Mouse (Mus musculus): ENCODE results near the gene Atf6b.

Atf6b gene

DNA sequence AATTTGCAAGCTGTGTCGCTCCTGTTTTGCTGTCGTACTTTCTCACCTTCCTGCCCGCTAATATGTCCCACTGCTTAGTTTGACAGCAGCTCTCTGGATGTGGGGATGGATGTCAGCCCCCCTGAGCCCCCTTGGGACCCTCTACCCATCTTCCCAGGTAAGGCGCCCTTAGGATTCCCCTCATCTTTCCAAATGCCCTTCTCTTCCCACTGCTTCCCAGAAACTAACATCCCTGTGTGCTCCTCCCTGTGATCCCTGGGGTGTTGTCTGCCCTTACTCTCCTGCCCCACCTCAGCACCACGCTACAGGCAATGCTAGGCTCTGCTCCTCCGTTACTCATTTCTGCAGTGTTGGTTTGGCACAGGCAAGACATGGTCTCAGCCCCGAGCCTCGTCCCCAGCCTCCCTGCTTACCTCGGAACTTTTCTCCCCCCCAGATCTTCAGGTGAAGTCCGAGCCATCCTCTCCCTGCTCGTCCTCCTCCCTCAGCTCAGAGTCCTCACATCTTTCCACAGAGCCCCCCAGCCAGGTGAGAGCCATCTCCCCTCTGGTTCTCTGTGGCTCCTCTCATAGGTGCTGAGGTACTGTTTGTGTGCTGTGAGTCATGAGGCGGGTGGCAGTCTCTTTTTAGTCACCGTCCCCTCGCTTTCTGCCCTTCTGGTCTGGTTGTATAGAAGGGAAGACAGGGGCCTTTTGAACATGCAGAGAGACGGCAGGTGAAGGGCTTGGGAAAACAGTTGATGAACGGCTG, 1.4 kb downstream of the Atf6b start:
- no peak for DNase-seq (ENCODE audit: low spot score)

DNA sequence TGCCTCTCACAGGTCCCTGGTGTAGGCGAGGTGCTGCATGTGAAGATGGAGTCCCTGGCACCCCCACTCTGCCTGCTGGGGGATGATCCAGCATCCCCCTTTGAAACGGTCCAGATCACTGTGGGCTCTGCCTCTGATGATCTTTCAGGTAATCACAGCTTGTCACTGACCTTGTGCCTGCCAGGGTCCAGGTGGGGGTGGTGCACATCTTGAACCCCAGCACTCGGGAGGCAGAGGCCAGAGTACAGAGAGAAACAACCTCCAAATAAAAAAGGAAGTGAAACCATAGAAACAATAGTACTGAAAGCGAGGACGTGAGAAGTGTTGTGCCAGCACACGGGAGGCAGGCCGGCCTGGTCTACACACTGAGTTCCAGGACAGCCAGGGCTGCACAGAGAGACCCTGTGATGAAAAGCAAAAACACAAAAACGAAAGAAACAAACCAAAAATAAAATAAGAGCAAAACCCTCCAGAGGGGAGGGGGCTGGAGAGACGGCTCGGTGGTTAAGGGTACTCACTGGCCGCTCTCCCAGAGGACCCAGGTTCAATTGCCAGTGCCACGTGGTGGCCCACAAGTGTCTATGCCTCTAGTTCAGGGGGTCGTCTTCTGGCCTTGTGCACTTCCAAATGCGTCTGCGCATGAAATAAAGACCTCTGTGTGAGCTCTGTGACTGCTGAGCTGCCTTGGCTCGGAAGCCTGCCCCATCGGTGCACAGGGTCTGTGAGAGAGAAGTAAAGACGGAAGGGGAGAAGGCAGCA, 2.3 kb downstream of the Atf6b start:
- no peak for DNase-seq (ENCODE audit: low spot score)

DNA sequence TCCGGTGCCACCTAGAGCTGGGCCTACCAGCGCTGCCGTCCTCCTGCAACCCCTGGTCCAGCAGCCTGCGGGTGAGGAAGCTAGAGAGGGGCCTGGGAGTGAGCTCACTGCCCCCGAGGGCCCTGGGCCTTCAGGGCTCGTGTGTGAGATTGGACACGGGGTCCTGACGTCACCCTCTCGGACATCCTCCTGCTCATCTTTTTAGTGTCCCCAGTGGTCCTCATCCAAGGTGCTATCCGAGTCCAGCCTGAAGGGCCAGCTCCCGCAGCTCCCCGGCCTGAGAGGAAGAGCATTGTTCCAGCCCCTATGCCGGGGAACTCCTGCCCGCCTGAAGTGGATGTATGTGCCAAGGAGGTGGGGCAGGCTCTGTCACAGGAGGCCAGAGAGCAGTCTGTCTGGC, 3.8 kb downstream of the Atf6b start:
- DNase-seq (ENCODE audit: low spot score) = no peak

DNA sequence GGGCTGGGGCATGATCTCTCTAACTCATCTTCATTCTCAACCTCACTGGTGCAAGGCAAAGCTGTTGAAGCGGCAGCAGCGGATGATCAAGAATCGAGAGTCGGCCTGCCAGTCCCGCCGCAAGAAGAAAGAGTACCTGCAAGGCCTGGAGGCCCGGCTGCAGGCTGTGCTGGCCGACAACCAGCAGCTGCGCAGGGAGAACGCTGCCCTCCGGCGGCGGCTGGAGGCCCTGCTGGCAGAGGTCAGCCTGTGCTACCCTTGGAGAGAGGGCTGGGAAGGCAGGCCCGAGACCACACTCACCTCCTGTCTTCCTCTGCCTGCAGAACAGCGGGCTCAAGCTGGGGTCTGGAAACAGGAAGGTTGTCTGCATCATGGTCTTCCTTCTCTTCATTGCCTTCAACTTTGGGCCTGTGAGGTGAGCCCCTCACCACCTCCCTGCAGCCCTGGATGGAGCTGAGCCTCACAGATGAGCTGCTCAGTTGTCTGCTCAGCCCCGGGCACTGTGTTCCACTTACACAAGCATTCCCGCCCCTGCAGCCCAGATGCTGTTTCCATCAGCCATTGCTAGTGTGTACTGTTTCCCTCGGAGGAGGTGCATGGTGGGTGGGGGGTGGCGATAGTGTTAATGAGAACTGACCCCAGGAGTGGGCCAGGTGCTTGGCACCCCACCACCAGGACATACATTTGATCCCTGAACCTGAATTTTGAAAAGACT, 4.7 kb downstream of the Atf6b start:
- no peak for DNase-seq (ENCODE audit: low spot score)

DNA sequence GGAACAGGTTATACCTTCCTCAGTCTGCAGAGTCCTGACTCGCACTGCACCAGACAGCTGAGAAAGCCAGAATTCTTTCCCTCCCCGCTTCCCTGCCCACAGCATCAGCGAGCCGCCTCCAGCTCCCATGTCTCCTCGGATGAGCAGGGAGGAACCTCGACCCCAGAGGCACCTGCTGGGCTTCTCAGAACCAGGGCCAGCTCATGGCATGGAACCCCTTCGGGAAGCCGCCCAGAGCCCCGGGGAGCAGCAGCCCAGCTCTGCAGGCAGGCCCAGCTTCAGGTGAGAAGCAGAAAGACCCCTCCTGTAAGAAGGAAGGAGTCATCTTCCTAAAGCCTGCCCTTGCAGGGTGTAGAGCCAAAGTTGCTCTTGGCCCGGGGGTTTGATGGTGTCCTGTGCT, 5.6 kb downstream of the Atf6b start:
- no peak for DNase-seq (ENCODE audit: low spot score)

DNA sequence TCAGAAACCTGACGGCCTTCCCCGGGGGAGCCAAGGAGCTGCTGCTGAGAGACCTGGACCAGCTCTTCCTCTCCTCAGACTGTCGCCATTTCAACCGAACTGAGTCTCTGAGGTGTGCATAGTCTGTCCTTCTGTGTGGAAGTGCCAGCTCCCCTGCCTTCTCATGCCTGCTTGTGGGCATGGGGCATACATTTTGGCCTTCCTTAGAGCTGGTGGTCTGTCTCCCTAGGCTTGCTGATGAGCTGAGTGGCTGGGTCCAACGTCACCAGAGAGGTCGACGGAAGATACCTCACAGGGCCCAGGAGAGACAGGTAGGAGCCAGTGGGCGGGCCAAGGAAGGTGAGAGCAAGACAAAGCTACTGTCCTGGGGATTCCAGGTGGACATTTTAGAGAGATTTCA, 6.0 kb downstream of the Atf6b start:
- no peak for DNase-seq (ENCODE audit: low spot score)

DNA sequence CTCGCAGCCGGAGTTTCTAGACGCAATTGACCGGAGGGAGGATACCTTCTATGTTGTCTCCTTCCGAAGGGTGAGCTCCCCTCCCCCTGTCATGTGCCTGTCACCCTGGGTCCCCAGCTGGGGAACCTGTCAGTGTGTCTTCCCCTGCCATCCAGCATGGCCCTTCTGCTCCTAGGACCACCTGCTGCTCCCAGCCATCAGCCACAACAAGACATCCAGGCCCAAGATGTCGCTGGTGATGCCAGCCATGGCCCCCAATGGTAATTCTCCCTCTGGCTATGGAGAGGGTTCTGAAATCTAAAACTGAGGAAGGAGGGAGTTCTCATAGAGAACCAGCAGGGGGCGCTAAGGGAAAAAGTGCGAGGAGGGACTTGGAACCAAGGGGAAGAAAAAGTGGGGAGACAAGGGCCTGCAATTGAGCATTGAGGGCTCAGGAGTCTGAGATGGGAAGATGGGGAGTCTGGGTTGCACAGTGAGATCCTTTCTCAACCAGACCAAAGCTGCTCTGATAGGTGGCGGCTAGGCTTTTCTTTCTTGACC, 6.9 kb downstream of the Atf6b start:
- no peak for DNase-seq (ENCODE audit: low spot score)

DNA sequence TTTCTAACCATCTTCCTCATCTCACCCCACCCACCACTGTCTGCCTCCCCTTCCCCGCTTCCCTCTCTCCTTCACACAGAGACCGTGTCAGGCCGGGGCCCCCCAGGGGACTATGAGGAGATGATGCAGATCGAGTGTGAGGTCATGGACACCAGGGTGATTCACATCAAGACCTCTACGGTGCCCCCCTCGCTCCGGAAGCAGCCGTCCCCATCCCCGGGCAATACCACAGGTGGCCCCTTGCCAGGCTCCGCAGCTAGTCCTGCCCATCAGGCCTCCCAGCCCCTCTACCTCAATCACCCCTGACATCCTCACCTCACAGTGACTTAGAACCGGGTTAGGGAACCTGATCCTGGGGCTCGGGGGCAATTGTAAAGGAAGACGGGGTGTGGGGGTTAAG, 7.4 kb downstream of the Atf6b start:
- no peak for DNase-seq (ENCODE audit: low spot score)

DNA sequence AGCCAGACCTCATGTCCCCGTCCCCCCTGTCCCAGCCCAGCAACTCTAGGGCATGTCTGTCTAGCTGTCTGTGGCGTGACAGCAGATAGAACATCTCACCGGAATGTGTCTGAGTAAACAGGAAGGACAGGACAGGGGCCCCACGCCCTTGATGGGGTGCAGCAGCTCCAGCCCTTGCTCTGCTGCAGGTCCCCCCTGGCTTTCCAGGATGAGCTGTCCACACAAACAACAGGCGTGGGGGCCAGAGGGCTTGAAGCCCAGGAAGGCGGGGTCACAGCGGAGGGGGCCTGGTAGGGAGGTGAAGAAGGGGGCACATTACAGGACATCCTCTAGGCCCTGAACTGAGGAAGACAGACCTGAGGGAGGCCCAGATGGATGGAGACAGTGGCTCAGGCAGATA, 8.2 kb downstream of the Atf6b start:
- DNase-seq (ENCODE audit: low spot score) = no peak

DNA sequence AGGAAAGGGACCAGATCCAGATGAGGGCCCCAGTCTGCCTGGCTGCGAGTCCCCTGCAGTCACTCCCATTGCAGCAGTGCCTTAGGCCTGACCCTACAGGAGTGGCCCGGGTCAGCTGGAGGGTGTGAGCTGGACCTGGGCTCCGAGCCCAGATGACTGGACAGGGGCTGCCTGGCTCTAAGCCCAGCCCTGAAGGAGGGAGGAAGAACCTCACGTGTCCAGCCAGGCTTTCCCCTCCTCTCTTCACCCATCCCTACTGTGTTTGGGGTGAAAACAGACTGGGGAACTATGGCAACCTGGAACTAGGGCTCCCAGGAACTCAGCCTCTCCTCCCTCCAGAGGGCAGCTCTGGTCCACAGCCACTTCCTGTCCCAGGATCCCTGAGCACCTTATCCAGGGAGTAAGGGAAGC, 8.6 kb downstream of the Atf6b start:
- peak; percentile 65 for DNase-seq (ENCODE audit: low spot score)

DNA sequence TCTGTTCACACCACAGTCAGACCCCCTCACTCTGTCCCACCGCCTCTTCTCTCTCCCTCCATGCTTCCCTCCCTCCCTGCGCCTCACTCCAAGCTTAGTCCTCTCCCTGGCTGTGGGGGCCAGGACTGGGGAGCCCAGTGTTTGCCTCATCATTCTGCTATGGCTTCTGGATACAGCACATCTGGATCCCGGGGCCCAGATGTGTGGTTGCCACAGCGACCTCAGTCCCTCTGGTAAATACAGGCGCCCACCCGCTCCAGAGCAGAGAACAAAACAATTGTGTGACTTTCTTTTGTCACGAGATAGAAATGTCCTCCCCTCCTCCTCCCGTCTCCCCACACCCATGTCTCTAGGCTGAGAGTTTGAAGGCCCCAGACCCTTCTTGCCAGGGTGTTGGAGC, 9.7 kb downstream of the Atf6b start:
- no peak for DNase-seq (ENCODE audit: low spot score)

DNA sequence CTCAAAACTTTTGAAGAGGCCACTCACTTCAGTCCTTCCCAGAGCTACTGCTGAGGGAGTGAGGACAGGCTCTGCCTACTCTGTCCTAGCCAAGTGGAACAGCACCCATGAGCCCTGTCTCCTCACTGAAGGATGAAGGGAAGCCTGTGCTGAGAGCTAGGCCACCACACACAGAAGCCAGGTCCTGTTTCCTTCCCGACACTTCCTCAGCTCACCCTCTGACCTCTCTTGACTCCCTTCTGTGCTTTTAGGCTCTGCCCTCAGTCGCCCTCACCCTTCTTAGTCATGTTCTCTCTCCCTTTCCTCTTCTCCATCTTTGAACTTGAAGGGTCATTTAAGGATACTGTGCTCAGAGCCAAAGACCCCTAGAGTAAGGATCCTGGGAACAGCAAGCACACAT, 10.3 kb downstream of the Atf6b start:
- DNase-seq (ENCODE audit: low spot score) = no peak

DNA sequence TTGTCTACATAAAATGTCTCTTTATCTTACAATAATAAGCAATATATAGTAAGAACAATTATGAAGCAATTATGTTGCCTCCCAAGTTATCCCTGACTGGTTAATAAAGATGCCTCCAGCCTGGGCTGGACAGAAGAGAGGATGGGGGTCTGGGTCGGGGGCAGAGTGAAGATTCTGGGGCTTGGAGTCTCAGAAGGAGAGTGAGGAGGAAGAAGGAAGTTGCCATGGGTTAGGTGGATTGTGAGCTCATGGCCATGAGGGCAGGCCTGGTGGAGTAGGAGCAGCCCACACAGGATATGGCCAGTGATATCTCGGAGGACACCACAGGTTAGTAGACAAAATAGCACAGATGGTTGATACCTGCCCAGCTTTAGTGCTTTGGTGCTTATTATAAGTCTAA, 11.2 kb downstream of the Atf6b start:
- DNase-seq (ENCODE audit: low spot score) = no peak

DNA sequence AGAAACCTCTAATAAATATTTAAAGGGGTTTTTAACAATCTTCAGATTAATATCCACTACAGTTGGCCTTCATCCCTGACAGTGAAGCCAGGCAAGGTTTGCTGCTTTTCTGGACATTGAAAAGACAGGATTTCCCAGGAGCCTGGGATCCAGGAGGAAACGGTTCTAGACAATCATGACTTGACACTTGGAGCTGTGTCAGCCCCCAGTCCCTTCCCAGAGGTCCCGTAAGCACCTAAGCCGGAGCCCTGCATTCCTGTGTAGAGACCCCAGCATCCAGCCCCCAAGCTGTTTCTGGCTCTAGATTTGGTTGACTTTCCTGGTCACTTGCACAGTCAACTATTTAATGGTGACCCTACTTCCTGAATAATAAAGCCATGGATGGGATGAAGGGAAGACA, 11.6 kb downstream of the Atf6b start:
- no peak for DNase-seq (ENCODE audit: low spot score)

DNA sequence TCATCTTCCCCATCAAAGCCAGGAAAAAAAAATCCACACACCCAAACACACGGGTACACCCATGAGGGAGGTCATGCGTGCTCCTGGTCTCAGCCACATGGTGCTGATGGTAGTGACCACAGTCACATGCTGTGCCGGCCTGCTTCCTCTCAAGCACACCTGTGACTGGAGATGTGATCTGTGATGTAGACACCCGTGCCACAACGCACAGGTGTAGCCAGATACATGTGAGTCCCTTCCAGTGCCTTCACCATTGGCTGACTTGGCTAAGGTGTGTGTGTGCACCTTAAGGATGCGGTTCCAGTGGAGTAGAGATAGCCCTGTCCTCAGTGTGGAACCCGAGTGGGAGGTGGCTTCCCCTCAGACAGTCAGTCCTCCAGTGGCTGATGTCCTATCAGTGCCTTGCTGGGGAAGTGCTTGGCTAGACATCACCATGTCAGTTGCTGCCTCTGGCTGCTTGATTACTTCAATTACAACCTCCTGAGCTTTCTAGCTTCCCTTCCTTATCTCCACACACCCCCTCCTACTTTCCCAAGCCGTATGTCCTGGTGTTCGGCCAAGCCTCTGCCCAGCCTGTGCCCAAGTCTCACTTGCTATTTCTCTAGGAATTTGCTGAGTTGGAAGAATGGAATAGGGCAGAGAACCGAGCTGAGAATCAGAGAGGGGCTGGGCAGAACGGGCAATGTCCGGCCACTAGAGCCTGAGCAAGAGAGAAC, 12.4 kb downstream of the Atf6b start:
- DNase-seq (ENCODE audit: low spot score) = no peak

DNA sequence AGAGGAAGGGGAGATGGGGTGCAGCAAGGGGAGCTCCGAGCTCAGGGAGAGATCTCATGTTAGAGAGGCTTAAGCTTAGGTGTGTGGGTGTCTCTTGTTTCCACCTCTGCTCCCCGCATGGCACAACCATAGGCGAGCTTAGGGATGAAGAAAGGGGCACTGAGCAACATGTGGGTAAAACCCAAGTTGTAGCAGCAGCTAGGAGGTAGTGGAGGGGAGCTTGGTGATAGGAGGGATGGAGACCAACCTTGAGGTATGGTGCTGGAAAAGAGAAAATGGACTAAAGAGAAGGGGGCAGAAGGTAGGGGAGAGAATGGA, 12.9 kb downstream of the Atf6b start:
- no peak for DNase-seq (ENCODE audit: low spot score)

DNA sequence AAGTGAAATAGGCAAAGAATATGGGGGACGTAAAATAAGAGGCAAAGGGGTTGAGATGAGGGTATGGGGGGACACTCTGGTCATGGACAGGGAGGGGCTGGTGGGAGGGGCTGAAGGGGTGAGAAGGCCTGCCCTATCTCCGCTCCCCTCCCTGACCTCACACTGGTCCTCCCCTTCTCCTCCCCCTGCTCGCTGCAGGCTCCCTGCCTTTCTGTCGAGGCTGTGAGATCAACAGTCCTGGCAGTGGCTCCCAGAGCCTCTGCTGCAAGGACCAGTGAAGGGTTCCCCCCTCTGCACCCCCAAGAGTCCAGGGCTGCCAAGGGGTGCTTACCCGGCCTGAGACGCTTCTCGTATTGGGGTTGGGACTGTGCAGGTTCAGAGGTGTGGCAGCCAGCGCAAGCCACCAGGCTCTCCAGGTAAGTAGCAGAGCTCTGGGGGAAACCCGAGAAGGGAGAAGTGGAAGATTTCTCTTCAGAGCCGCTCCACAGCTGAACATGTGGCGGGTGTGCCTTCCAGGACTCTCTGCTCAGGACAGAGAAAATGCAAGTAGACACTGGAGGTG, 13.4 kb downstream of the Atf6b start:
- DNase-seq (ENCODE audit: low spot score) = no peak

DNA sequence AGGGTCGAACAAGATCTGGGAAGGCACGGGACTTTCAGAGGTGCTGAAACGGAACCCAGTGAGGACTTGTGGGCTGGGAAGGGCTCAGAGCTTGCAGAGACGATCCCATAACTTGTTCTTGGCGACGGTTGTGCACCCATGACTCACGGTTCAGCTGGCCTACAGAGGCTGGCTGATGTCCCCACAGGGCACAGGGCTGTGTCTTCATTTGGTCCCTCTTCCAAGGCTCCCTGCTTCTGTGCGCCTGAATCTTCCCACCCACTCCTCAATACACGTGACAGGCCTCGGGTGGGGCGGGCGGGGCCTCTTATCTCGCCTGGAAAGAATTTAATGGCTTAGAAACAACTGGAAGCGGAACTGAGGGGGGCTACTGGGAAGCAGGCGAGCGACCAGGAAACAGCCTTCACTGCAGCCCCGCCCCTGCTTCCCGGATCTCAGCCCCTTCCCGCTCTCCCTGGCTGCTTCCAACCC, 14.2 kb downstream of the Atf6b start:
- no peak for DNase-seq (ENCODE audit: low spot score)

DNA sequence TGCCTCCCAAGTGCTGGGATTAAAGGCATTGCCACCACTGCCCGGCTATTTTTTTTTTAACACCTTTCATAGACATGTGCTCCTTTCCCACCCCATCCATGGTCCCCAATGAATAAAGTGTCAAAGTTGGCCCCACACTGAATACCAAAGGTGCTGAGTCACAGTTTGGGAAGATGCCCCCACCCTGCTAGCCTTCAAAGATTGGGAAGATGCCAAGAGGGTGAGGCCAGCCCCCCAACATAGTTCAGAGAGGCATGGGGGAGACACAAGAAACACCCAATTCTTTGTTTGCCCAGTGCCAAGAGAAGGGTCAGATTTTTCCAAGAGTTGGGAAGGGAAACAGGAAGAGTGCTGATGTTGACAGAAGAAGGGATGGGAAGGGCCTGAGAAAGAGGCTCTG, 15.5 kb downstream of the Atf6b start:
- DNase-seq (ENCODE audit: low spot score) = no peak

DNA sequence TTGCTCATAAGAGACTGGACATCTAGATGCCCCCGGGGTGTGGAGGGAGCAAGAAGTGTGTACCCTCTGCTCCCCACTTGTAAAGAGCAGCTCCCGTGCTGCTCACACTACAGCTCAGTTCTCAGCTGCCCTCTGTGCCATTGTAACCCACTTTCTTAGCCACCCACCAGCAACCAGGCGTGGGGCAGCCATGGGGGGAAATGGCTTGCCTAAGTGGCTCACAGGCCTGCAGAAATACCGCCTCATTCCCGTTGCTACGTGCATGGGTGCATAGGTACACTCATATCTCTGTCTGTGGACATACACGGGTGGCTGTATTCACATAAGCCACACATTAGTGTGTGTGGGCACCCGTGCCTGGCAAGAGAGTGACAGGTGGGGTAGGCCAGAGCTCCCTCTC, 16.0 kb downstream of the Atf6b start:
- no peak for DNase-seq (ENCODE audit: low spot score)

DNA sequence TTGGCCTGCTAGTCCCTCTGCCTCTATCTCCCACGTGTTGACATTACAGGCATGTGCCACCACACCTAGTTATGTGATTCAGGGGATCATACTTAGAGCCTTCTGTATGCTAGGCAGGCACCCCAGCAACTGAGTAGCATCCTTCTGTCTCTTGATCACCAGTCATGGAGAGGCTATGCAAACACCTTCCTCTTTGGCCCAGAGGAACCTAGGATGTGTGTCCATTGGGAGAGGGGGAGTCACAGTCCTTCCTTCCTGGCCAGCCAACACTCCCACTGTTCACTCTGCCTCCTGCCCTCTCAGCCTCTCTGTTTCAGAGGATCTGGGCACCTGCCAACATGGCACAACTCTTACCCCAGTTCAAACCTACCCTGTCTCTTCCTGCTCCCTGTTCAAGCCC, 16.6 kb downstream of the Atf6b start:
- no peak for DNase-seq (ENCODE audit: low spot score)

DNA sequence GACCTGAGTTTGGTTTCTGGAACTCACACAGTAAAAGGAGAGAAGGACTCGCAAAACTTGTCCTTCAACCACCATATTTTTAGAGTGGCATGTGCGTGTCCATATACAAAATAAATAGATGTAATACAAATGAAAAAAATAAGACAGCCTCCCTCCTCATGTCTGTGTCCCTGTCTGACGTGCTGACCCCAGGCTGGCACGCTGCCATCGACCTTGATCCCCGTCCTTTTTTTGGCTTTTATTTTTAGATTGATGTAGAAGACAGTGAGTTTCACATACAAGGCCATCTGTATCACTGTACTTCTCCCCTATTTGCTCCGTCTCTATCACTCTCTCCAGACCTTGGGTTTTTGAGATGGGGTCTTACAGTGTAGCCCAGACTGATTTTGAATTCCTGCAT, 17.5 kb downstream of the Atf6b start:
- no peak for DNase-seq (ENCODE audit: low spot score)

Measured in layer of hippocampus, adult 11-12 months (tissue).